Mouse (Mus musculus) forebrain, embryonic 11.5 days (tissue): ENCODE data around the gene Pcif1. TPM values are rescaled to one million over a fixed set of nuclear protein-coding genes. Genes with fewer than 3 reads are reported as not detected.

Source experiments
- ATAC-seq: fragments of 200-750 bp; cut with Nextera tagmentation; replicated peaks from 2 replicates; pipeline ENCODE4 v1.8.0; 2017; ENCODE audit warnings: moderate TSS enrichment; ENCODE audit not compliant: low FRiP score
- DNase-seq: peaks from one replicate; pipeline ENCODE4 v3.0.0-alpha.2; 2017; ENCODE audit warnings: low spot score
- H3K27ac ChIP-seq: fragments of 300-500 bp; sonication (generic); 2 replicates; pipeline ENCODE4 v1.5.1; 2014; ENCODE audit warnings: low read depth, low read length
- H3K27me3 ChIP-seq: fragments of 300-500 bp; sonication (generic); 2 replicates; pipeline ENCODE4 v1.6.1; 2014; ENCODE audit warnings: mild to moderate bottlenecking, low read length, mixed read lengths; ENCODE audit not compliant: control insufficient read depth, insufficient read depth
- H3K36me3 ChIP-seq: fragments of 300-500 bp; sonication (generic); 2 replicates; pipeline ENCODE4 v1.6.1; 2014; ENCODE audit warnings: mild to moderate bottlenecking, low read length, moderate library complexity, mixed read lengths; ENCODE audit not compliant: control insufficient read depth, insufficient read depth
- H3K4me1 ChIP-seq: fragments of 300-500 bp; sonication (generic); replicated peaks from 2 replicates; pipeline ENCODE4 v1.6.1; 2014; ENCODE audit warnings: low read length, mixed read lengths; ENCODE audit not compliant: control insufficient read depth, insufficient read depth
- H3K4me2 ChIP-seq: fragments of 300-500 bp; sonication (generic); 2 replicates; pipeline ENCODE4 v1.6.1; 2014; ENCODE audit warnings: low read depth, mild to moderate bottlenecking, low read length, moderate library complexity, mixed read lengths; ENCODE audit not compliant: severe bottlenecking
- H3K4me3 ChIP-seq: fragments of 300-500 bp; sonication (generic); 2 replicates; pipeline ENCODE4 v1.5.1; 2014; ENCODE audit warnings: low read depth, low read length
- H3K9ac ChIP-seq: fragments of 300-500 bp; sonication (generic); 2 replicates; pipeline ENCODE4 v1.6.1; 2014; ENCODE audit warnings: low read length
- H3K9me3 ChIP-seq: fragments of 300-500 bp; sonication (generic); 2 replicates; pipeline ENCODE4 v1.6.1; 2016; ENCODE audit warnings: low read length, mixed read lengths; ENCODE audit not compliant: control insufficient read depth
- WGBS: fragments of 180-500 bp; shearing (Covaris S2); extraction: QIAGEN DNeasy Blood & Tissue Kit; methylation state at CpG from one replicate; pipeline ENCODE4 v1.1.7; 2014; 5-methylcytosine and 5-hydroxymethylcytosine counted together
- polyA plus RNA-seq: library from polyadenylated mRNA; unstranded; fragments of >200 nt; fragmentation: Nextera tagmentation; extraction: Ambion mirVana; gene quantifications from 2 replicates; pipeline ENCODE4 v1.2.1, GENCODE M21; 2014

Gene Pcif1
- polyA plus RNA-seq, 1 experiment from 2014 or later = 84.5 TPM

DNA sequence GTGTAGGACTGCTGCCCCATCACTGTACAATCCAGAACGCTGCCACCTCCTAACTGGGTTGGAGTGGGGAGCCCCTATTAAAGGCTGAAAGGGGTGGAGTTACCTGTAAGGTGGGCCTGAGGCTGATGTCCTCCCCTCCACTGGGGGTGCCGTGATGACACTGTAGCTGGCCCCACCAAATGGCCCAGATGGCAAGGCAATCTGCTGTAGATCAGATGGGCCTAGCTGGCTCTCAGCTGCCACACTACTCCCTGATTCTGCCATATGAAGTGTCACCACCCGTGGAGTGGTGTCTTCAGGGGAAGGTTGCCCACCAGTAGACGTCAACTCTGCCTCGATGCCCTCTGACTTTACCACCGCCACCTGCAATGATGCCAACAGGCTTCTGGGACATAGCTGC, 16.8 kb downstream of the Pcif1 start:
- DNase-seq (no peak), ATAC-seq (no peak)
- no peaks in the 10 kb centered on the region for H3K27me3 ChIP-seq
- no peak overlapping the region for H3K9ac ChIP-seq
- H3K36me3 ChIP-seq = peaks cover 54% of the 10 kb centered on the region
- no peak overlapping the region for H3K27ac ChIP-seq
- no peaks in the 10 kb centered on the region for H3K9me3 ChIP-seq
- WGBS = 94% methylated on average over 6 of the region's 6 CpGs
- H3K4me1 ChIP-seq = no peaks in the 10 kb centered on the region
- no peak overlapping the region for H3K4me3 ChIP-seq
- no peak overlapping the region for H3K4me2 ChIP-seq

- ATAC-seq (no peak), DNase-seq (no peak)
- H3K9me3 ChIP-seq = no peaks in the 10 kb centered on the region
- no peak overlapping the region for H3K4me3 ChIP-seq
- no peak overlapping the region for H3K27ac ChIP-seq
- H3K4me2 ChIP-seq = no peak overlapping the region
- WGBS = 95% methylated on average over 7 of the region's 7 CpGs
- no peak overlapping the region for H3K9ac ChIP-seq
- H3K36me3 ChIP-seq = peaks cover 42% of the 10 kb centered on the region
- H3K27me3 ChIP-seq = no peaks in the 10 kb centered on the region
- no peaks in the 10 kb centered on the region for H3K4me1 ChIP-seq
These were observed 18.9 kb downstream of the Pcif1 start for GRCm38 (mm10) chr2:164898008-164898407.

- Histone ChIP-seq H3K27ac (no peak overlapping the region), H3K36me3 (peaks cover 36% of the 10 kb centered on the region), H3K9ac (no peak overlapping the region), H3K4me1 (no peaks in the 10 kb centered on the region), H3K9me3 (no peaks in the 10 kb centered on the region), H3K4me3 (no peak overlapping the region), H3K27me3 (no peaks in the 10 kb centered on the region), H3K4me2 (no peak overlapping the region)
- no peak for ATAC-seq
- WGBS = 93% methylated on average over 15 of the region's 15 CpGs
- DNase-seq = no peak
These were observed 19.9 kb downstream of the Pcif1 start for GRCm38 (mm10) chr2:164899034-164899433.

GRCm38 (mm10) chr2:164899723-164900459, 20.8 kb downstream of the Pcif1 start:
- H3K4me2 ChIP-seq = no peak overlapping the region
- H3K36me3 ChIP-seq = peaks cover 35% of the 10 kb centered on the region
- no peak overlapping the region for H3K9ac ChIP-seq
- DNase-seq (no peak), ATAC-seq (no peak)
- H3K9me3 ChIP-seq = no peaks in the 10 kb centered on the region
- no peak overlapping the region for H3K27ac ChIP-seq
- WGBS = 94% methylated on average over 16 of the region's 16 CpGs
- H3K27me3 ChIP-seq = no peaks in the 10 kb centered on the region
- no peak overlapping the region for H3K4me3 ChIP-seq
- no peaks in the 10 kb centered on the region for H3K4me1 ChIP-seq

- Histone ChIP-seq H3K9me3 (peaks cover 6% of the 10 kb centered on the region; the same call in 1 of the 2 replicates), H3K4me3 (no peak overlapping the region), H3K4me2 (no peak overlapping the region), H3K36me3 (peaks cover 28% of the 10 kb centered on the region), H3K9ac (no peak overlapping the region), H3K27me3 (no peaks in the 10 kb centered on the region), H3K4me1 (no peaks in the 10 kb centered on the region), H3K27ac (no peak overlapping the region)
- ATAC-seq = no peak
- 95% methylated on average over 13 of the region's 13 CpGs for WGBS
- DNase-seq = no peak
These were observed 22.3 kb downstream of the Pcif1 start for GRCm38 (mm10) chr2:164901380-164901779.

GRCm38 (mm10) chr2:164903496-164903895, 24.4 kb downstream of the Pcif1 start:
- 88% methylated on average over 1 of the region's 1 CpGs for WGBS
- no peak for ATAC-seq

GRCm38 (mm10) chr2:164906071-164906470, 27.0 kb downstream of the Pcif1 start:
- Histone ChIP-seq H3K36me3 (peaks cover 37% of the 10 kb centered on the region), H3K4me3 (no peak overlapping the region), H3K4me2 (no peak overlapping the region), H3K4me1 (peaks cover 9% of the 10 kb centered on the region; the same call in 1 of the 2 replicates), H3K9ac (no peak overlapping the region), H3K27me3 (no peaks in the 10 kb centered on the region), H3K9me3 (peaks cover 6% of the 10 kb centered on the region; the same call in 1 of the 2 replicates), H3K27ac (no peak overlapping the region)
- ATAC-seq (no peak), DNase-seq (no peak)
- WGBS = 95% methylated on average over 4 of the region's 4 CpGs

More at GRCm38 (mm10) chr2:164903496-164903895, 24.4 kb downstream of the Pcif1 start:
- H3K9me3 ChIP-seq = peaks cover 6% of the 10 kb centered on the region; the same call in 1 of the 2 replicates
- H3K9ac ChIP-seq = no peak overlapping the region
- H3K36me3 ChIP-seq = peaks cover 41% of the 10 kb centered on the region
- no peaks in the 10 kb centered on the region for H3K4me1 ChIP-seq
- no peaks in the 10 kb centered on the region for H3K27me3 ChIP-seq
- no peak overlapping the region for H3K4me2 ChIP-seq
- DNase-seq = no peak
- no peak overlapping the region for H3K27ac ChIP-seq
- no peak overlapping the region for H3K4me3 ChIP-seq

DNA sequence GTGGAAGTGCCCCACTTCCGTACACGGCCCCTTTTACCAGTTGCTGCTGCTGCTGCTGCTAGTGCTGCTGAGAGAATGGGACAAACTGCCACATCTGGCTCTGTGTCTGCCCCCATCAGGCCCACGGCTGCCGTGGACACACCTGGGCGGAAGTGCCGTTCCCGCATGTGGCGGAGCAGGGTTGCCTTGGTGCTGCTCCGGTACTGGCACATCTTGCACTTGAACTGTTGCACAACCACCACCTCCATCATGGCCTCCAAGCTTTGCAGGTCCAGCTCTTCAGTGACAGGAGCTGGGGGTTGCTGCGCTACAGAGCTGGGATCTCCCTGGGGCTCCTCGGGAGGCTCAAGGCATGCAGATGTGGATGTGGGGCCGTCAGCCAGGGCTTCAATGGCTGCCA, 28.4 kb downstream of the Pcif1 start:
- ATAC-seq = no peak
- Histone ChIP-seq H3K9ac (no peak overlapping the region), H3K9me3 (peaks cover 6% of the 10 kb centered on the region; the same call in 1 of the 2 replicates), H3K27me3 (no peaks in the 10 kb centered on the region), H3K4me2 (no peak overlapping the region), H3K36me3 (peaks cover 33% of the 10 kb centered on the region), H3K4me1 (peaks cover 9% of the 10 kb centered on the region; the same call in 1 of the 2 replicates), H3K4me3 (no peak overlapping the region), H3K27ac (no peak overlapping the region)
- WGBS = 96% methylated on average over 12 of the region's 12 CpGs
- no peak for DNase-seq

DNA sequence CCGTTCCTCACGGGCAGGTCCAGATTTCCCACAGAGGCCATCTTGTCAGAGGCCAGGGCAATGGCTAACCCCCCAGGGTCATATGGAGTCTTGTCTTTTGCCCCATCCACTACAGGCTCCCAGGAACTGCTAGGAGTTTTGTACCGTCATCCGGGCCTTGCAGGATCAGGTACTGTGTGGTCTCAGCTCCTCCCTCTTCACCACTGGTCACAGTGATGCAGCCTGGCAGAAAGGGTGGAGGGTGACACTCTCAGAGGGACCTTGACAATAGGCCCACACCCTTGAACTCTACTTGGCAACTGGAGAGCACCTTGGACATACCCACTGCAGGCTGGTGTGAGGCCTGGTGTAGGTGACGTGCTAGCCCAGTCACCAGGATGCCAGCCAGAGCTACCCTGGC, 28.9 kb downstream of the Pcif1 start:
- Histone ChIP-seq H3K4me3 (no peak overlapping the region), H3K27ac (no peak overlapping the region), H3K9ac (no peak overlapping the region), H3K4me1 (peaks cover 9% of the 10 kb centered on the region; the same call in 1 of the 2 replicates), H3K27me3 (no peaks in the 10 kb centered on the region), H3K9me3 (peaks cover 6% of the 10 kb centered on the region; the same call in 1 of the 2 replicates), H3K36me3 (peaks cover 33% of the 10 kb centered on the region), H3K4me2 (no peak overlapping the region)
- DNase-seq = no peak
- ATAC-seq = no peak
- 96% methylated on average over 5 of the region's 5 CpGs for WGBS
